Mouse (Mus musculus): ENCODE results near the gene Rdh5. TPM values are rescaled to one million over a fixed set of nuclear protein-coding genes. Genes with fewer than 3 reads are reported as not detected.
A peak's percentile ranks its signal among the peaks of the same experiment; 100 is the strongest.

Gene Rdh5
- polyA plus RNA-seq, 1 experiment from 2014 or later = 20.4 TPM

GRCm38 (mm10) chr10:128913219-128913618 is 9.5 kb downstream of the Rdh5 start:
- Histone ChIP-seq H3K9me3 (ENCODE audit: control insufficient read depth, low read length) (no peaks in the 10 kb centered on the region), H3K27me3 (ENCODE audit: control insufficient read depth, insufficient read depth, low read length) (0 out of 2 replicates have a peak, but pooled peaks cover 6% of the 10 kb centered on the region), H3K4me3 (replicated peaks; ENCODE audit: low read length) (no peak overlapping the region), H3K4me2 (replicated peaks) (no peak overlapping the region), H3K27ac (no peak overlapping the region), H3K36me3 (replicated peaks; ENCODE audit: control insufficient read depth, insufficient read depth) (peaks cover 20% of the 10 kb centered on the region; the same call in 1 of the 2 replicates), H3K4me1 (replicated peaks; ENCODE audit: control insufficient read depth, insufficient read depth, low read length) (peaks cover 11% of the 10 kb centered on the region; the same call in 1 of the 2 replicates), H3K9ac (no peak overlapping the region)
- ATAC-seq (ENCODE audit: low FRiP score) (peak; percentile 35; the same call in 1 of the 2 replicates), DNase-seq (ENCODE audit: low spot score) (peak; percentile 97)
- WGBS = 8% methylated on average over 5 of the region's 5 CpGs

- WGBS = 92% methylated on average over 4 of the region's 4 CpGs
- Histone ChIP-seq H3K4me2 (replicated peaks) (no peak overlapping the region), H3K9ac (no peak overlapping the region), H3K9me3 (ENCODE audit: control insufficient read depth, low read length) (no peaks in the 10 kb centered on the region), H3K36me3 (replicated peaks; ENCODE audit: control insufficient read depth, insufficient read depth) (peaks cover 20% of the 10 kb centered on the region; the same call in 1 of the 2 replicates), H3K4me1 (replicated peaks; ENCODE audit: control insufficient read depth, insufficient read depth, low read length) (peaks cover 7% of the 10 kb centered on the region; the same call in 1 of the 2 replicates), H3K27ac (no peak overlapping the region), H3K4me3 (replicated peaks; ENCODE audit: low read length) (no peak overlapping the region), H3K27me3 (ENCODE audit: control insufficient read depth, insufficient read depth, low read length) (0 out of 2 replicates have a peak, but pooled peaks cover 9% of the 10 kb centered on the region)
- ATAC-seq (ENCODE audit: low FRiP score) = no peak
- no peak for DNase-seq (ENCODE audit: low spot score)
These were observed 9.9 kb downstream of the Rdh5 start for GRCm38 (mm10) chr10:128912791-128913190.

- 61% methylated on average over 4 of the region's 4 CpGs for WGBS
- DNase-seq (ENCODE audit: low spot score) = no peak
- Histone ChIP-seq H3K9me3 (ENCODE audit: control insufficient read depth, low read length) (no peaks in the 10 kb centered on the region), H3K9ac (no peak overlapping the region), H3K27ac (no peak overlapping the region), H3K4me3 (replicated peaks; ENCODE audit: low read length) (no peak overlapping the region), H3K36me3 (replicated peaks; ENCODE audit: control insufficient read depth, insufficient read depth) (peaks cover 16% of the 10 kb centered on the region; the same call in 1 of the 2 replicates), H3K4me2 (replicated peaks) (no peak overlapping the region), H3K4me1 (replicated peaks; ENCODE audit: control insufficient read depth, insufficient read depth, low read length) (peaks cover 6% of the 10 kb centered on the region; the same call in 1 of the 2 replicates), H3K27me3 (ENCODE audit: control insufficient read depth, insufficient read depth, low read length) (0 out of 2 replicates have a peak, but pooled peaks cover 9% of the 10 kb centered on the region)
- no peak for ATAC-seq (ENCODE audit: low FRiP score)
These were observed 10.4 kb downstream of the Rdh5 start for GRCm38 (mm10) chr10:128912268-128912667.

GRCm38 (mm10) chr10:128911430-128911829 is 11.3 kb downstream of the Rdh5 start:
- Histone ChIP-seq H3K27ac (no peak overlapping the region), H3K4me2 (replicated peaks) (peak overlapping the region; percentile 81), H3K9me3 (ENCODE audit: control insufficient read depth, low read length) (no peaks in the 10 kb centered on the region), H3K36me3 (replicated peaks; ENCODE audit: control insufficient read depth, insufficient read depth) (peaks cover 9% of the 10 kb centered on the region; the same call in 1 of the 2 replicates), H3K27me3 (ENCODE audit: control insufficient read depth, insufficient read depth, low read length) (0 out of 2 replicates have a peak, but pooled peaks cover 9% of the 10 kb centered on the region), H3K4me1 (replicated peaks; ENCODE audit: control insufficient read depth, insufficient read depth, low read length) (peaks cover 6% of the 10 kb centered on the region; the same call in 1 of the 2 replicates), H3K4me3 (replicated peaks; ENCODE audit: low read length) (0 out of 2 replicates have a peak overlapping the region, but pooled peaks have one; percentile 53), H3K9ac (no peak overlapping the region)
- WGBS = 93% methylated on average over 6 of the region's 6 CpGs
- no peak for DNase-seq (ENCODE audit: low spot score)
- ATAC-seq (ENCODE audit: low FRiP score) = no peak

GRCm38 (mm10) chr10:128910066-128910841 is 12.4 kb downstream of the Rdh5 start:
- no peak for DNase-seq (ENCODE audit: low spot score)
- 2% methylated on average over 64 of the region's 66 CpGs for WGBS
- Histone ChIP-seq H3K4me3 (replicated peaks; ENCODE audit: low read length) (peak overlapping the region; percentile 53), H3K9me3 (ENCODE audit: control insufficient read depth, low read length) (no peaks in the 10 kb centered on the region), H3K36me3 (replicated peaks; ENCODE audit: control insufficient read depth, insufficient read depth) (peaks cover 6% of the 10 kb centered on the region; the same call in 1 of the 2 replicates), H3K4me2 (replicated peaks) (peak overlapping the region; percentile 81), H3K4me1 (replicated peaks; ENCODE audit: control insufficient read depth, insufficient read depth, low read length) (peaks cover 6% of the 10 kb centered on the region; the same call in 1 of the 2 replicates), H3K9ac (peak overlapping the region; percentile 64), H3K27ac (peak overlapping the region; percentile 49; the same call in 1 of the 2 replicates), H3K27me3 (ENCODE audit: control insufficient read depth, insufficient read depth, low read length) (0 out of 2 replicates have a peak, but pooled peaks cover 9% of the 10 kb centered on the region)
- ATAC-seq (ENCODE audit: low FRiP score) = peak; percentile 31

- Histone ChIP-seq H3K4me3 (replicated peaks; ENCODE audit: low read length) (peak overlapping the region; percentile 53), H3K4me1 (replicated peaks; ENCODE audit: control insufficient read depth, insufficient read depth, low read length) (peaks cover 6% of the 10 kb centered on the region; the same call in 1 of the 2 replicates), H3K27ac (peak overlapping the region; percentile 15), H3K4me2 (replicated peaks) (peak overlapping the region; percentile 81), H3K27me3 (ENCODE audit: control insufficient read depth, insufficient read depth, low read length) (0 out of 2 replicates have a peak, but pooled peaks cover 9% of the 10 kb centered on the region), H3K9me3 (ENCODE audit: control insufficient read depth, low read length) (no peaks in the 10 kb centered on the region), H3K36me3 (replicated peaks; ENCODE audit: control insufficient read depth, insufficient read depth) (peaks cover 3% of the 10 kb centered on the region; the same call in 1 of the 2 replicates), H3K9ac (peak overlapping the region; percentile 64)
- 0% methylated on average over 30 of the region's 41 CpGs for WGBS
- ATAC-seq (ENCODE audit: low FRiP score) (peak; percentile 75), DNase-seq (ENCODE audit: low spot score) (no peak)
These were observed 13.1 kb downstream of the Rdh5 start for GRCm38 (mm10) chr10:128909567-128910028.

- WGBS = 55% methylated on average over 13 of the region's 13 CpGs
These were observed 13.8 kb downstream of the Rdh5 start for GRCm38 (mm10) chr10:128908778-128909448.

GRCm38 (mm10) chr10:128904812-128905211 is 17.9 kb downstream of the Rdh5 start:
- Histone ChIP-seq H3K4me1 (replicated peaks; ENCODE audit: control insufficient read depth, insufficient read depth, low read length) (peaks cover 6% of the 10 kb centered on the region; the same call in 1 of the 2 replicates), H3K4me2 (replicated peaks) (no peak overlapping the region), H3K9me3 (ENCODE audit: control insufficient read depth, low read length) (no peaks in the 10 kb centered on the region), H3K27ac (no peak overlapping the region), H3K9ac (no peak overlapping the region), H3K4me3 (replicated peaks; ENCODE audit: low read length) (no peak overlapping the region), H3K27me3 (ENCODE audit: control insufficient read depth, insufficient read depth, low read length) (0 out of 2 replicates have a peak, but pooled peaks cover 9% of the 10 kb centered on the region), H3K36me3 (replicated peaks; ENCODE audit: control insufficient read depth, insufficient read depth) (no peaks in the 10 kb centered on the region)
- ATAC-seq (ENCODE audit: low FRiP score) (no peak), DNase-seq (ENCODE audit: low spot score) (no peak)
- WGBS = 68% methylated on average over 5 of the region's 5 CpGs

More at GRCm38 (mm10) chr10:128908778-128909448, 13.8 kb downstream of the Rdh5 start:
- no peaks in the 10 kb centered on the region for H3K9me3 ChIP-seq (ENCODE audit: control insufficient read depth, low read length)
- 0 out of 2 replicates have a peak, but pooled peaks cover 9% of the 10 kb centered on the region for H3K27me3 ChIP-seq (ENCODE audit: control insufficient read depth, insufficient read depth, low read length)
- peak overlapping the region; percentile 81 for H3K4me2 ChIP-seq (replicated peaks)
- peaks cover 6% of the 10 kb centered on the region; the same call in 1 of the 2 replicates for H3K4me1 ChIP-seq (replicated peaks; ENCODE audit: control insufficient read depth, insufficient read depth, low read length)
- peak overlapping the region; percentile 64; the same call in 1 of the 2 replicates for H3K9ac ChIP-seq
- DNase-seq (ENCODE audit: low spot score) (no peak), ATAC-seq (ENCODE audit: low FRiP score) (no peak)
- H3K4me3 ChIP-seq (replicated peaks; ENCODE audit: low read length) = peak overlapping the region; percentile 53
- peak overlapping the region; percentile 15 for H3K27ac ChIP-seq
- H3K36me3 ChIP-seq (replicated peaks; ENCODE audit: control insufficient read depth, insufficient read depth) = no peaks in the 10 kb centered on the region; the same call in 1 of the 2 replicates
